Mouse (Mus musculus): Measurements from ENCODE around the gene Gale. TPM values are rescaled to one million over a fixed set of nuclear protein-coding genes. Genes with fewer than 3 reads are reported as not detected.

The Gale gene
- polyA plus RNA-seq, 1 experiment: 25.8 TPM

DNA sequence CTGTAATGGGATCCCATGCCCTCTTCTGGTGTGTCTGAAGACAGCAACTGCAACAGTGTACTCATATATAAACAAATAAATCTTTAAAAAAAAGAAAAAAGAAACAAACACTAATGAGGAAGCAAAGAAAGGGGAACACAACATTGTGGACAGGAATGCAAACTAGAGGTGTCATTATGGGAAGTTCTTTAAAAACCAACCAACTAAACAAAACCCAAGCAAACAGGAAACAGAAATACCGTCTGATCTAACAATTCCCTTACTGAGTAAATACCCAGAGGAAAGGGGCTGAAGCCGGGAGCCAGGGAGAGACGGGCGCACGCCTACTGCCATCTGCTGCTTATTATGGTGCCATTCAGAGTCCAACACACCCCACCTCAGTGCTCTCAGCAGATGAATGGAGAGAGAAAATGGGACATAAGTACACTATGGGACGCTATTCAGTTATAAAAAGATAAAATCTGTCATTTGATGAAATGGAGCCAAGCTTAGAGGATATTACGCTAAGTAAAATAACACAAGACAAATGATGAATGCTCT lies 18.1 kb downstream of the Gale start:
- TF ChIP-seq GATA1 (IDR thresholded peaks at IDR 0.05; ENCODE audit: low read length): no peak

DNA sequence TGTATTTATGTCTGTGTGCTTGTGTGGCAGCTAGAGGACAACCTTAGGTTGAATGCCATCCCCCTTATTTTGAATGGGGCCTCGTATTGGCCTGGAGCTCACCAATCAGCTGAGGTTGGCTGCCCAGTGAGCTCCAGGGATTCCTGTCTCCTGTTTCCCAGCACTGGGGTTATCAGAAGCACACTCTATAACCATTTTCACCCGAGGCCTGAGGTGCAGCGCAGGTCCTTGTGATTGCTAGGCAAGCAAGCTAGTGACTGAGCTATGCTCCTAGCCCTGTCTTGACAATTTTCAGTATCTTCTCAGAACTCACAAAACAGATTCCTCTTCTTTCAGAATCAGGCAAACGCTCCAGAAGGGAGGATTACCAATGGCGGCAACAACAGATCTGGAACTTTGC lies 21.0 kb downstream of the Gale start:
- TF ChIP-seq GATA1 (IDR thresholded peaks at IDR 0.05; ENCODE audit: low read length): no peak

DNA sequence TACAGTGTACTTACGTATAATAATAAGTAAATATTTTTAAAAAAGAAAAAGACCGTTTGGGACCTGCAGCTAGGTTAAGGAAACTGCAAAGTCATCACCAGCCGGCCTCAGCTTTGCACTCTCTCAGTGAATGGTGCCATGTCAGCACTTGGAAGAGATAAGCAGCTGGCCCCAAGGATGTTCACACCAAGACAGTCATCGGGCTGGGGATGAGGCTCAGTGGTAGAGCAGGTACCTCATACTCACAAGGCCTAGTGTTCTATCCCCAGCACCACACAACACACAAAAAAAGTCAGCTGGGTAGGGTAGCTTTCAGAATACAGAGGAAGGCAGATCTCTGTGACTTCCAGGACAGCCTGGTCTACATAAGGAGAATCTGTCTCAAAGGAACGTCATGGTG lies 21.7 kb downstream of the Gale start:
- TF ChIP-seq GATA1 (IDR thresholded peaks at IDR 0.05; ENCODE audit: low read length): no peak

DNA sequence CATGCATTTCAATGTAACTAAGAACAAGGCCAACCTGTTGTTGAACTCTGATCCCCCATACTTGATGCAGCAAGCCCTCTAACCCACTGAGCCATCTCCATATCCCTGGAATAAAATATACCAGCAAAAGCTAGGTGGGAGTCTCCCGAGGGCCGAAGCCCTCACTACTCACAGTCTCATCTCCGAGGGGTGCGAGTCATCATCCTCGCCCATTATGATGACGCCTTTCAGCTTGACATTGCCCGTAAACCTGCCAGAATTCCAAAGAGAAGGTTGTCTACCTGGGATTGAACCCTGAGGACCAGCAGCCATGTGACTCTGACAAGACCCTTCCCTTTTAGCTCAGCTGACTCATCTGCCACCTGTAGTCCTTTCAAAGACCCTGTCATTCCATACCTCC lies 22.2 kb downstream of the Gale start:
- TF ChIP-seq GATA1 (IDR thresholded peaks at IDR 0.05; ENCODE audit: low read length): no peak

DNA sequence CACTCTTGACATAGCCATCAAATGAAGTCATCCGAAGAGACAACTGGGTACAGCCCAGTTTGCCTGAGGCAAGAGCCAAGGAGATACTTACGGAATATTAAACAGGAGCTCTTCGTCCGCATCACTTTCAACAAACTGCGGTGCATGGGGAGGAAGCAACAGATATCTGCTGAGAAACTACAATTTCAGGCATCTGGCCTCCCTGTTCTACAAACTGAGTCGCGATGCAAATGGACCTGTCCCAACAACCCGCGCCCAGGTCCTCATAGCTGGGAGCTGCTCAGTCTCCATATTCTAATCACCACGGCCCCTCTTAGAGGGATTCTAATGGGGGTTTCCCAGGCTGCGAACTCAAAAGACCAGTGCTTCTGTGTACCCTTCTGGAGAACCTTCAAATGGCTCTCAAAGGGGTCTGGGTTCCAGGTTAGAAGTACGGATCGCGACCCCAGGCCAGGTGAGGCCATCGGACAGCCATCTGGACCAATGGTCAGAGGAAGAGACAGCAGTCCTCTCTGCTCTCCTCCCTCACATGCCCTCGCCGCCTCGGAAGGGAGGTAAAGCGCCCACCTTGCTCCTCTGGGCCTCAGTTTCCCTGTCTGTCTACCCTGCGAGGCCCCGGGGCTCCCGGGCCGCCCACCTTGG lies 22.9 kb downstream of the Gale start:
- no peak for TF ChIP-seq GATA1 (IDR thresholded peaks at IDR 0.05; ENCODE audit: low read length)

DNA sequence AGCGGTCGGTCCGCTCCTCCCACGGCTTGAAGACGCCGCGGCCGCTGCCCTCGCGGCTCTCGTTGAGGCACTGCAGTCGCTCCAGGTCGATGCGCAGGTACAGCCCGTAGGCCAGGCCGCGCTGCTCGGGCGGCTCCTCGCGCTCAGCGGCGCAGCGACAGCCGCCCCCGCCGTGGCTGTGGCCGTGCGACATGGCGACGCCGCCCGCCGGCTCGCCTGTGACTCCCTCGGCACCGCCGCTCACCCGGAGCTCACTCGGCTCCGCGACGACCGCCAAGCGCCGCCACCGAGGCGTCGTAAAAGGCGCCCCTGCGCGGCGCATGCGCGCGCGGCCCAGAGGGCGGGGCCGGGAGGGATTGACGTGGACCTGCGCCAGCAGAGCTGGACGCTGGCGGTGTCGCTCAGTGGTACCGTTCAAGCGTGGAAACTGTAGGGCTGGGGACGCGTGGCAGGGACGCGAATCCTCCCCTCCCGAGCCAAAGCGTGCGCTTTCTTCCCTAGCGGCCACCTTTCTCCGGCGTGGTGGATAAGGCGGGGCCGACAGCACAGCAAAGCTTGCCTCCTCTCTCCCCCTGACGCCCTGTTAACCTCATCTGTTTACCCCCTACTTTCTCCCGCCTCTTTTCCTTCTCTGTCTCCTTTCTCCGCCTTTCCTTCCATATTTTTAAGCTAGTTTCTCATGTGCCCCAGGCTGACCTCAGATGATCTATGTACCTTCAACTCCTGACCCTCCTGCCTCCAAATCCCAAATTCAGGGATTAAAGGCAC lies 23.6 kb downstream of the Gale start, which contains the start of gene Pithd1:
Gene Pithd1 (minus strand): TSS at position 322 of the 768 bp plus-strand sequence.
- TF ChIP-seq GATA1 (IDR thresholded peaks at IDR 0.05; ENCODE audit: low read length): no peak

DNA sequence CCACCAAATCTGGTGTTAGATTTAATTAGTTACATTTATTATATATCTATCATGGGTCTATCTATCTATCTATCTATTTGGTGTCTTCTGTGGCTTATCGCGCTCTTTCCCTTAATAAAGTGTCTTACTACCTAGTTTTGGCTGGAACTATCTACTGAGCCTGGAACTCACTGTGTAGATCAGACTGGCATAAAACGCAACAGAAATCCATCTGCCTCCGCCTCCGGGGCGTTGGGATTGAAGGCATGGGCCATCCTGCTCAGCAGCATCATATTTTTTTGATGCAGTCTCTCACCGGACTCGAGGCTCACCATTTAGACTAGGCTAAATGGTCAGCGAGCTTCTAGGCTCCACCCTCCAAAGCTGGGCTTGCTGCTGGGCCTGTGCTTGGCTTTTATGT lies 24.2 kb downstream of the Gale start:
- TF ChIP-seq GATA1 (IDR thresholded peaks at IDR 0.05; ENCODE audit: low read length): no peak

DNA sequence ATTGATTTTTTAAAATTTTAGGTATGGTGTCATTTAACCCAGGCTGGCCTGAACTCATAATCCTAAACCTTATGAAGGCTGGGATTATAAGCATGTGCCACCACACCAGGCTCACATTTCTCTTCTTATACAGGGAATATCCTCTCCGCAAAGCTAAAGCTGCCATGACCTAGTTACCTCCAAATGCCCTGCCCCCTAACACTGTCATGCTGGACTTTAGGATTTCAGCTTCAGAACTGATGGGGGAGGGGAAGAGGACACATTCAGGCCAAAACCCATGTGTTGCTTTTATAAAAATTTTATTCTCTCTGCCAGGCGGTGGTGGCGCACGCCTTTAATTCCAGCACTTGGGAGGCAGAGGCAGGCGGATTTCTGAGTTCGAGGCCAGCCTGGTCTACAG lies 30.4 kb downstream of the Gale start:
- TF ChIP-seq GATA1 (IDR thresholded peaks at IDR 0.05; ENCODE audit: low read length): no peak

DNA sequence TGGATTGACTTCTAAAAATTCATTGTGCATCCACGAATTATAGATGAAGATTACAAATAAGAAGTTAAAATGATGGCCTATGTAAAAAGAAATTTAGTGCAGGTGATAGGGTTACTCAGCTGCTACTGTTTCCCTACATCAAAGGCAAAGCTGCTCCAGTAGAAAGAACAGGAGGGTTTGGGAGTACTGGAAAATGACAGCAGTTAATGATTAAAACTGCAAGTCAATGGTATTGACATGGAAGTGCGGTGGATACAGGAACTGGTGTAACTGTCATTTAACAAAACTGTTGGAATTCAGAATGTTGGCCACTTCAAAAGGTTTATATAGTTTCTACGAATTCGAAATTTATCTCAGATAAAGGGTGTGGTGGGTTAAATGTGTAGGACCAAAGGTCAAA lies 31.6 kb downstream of the Gale start:
- TF ChIP-seq GATA1 (IDR thresholded peaks at IDR 0.05; ENCODE audit: low read length): no peak

DNA sequence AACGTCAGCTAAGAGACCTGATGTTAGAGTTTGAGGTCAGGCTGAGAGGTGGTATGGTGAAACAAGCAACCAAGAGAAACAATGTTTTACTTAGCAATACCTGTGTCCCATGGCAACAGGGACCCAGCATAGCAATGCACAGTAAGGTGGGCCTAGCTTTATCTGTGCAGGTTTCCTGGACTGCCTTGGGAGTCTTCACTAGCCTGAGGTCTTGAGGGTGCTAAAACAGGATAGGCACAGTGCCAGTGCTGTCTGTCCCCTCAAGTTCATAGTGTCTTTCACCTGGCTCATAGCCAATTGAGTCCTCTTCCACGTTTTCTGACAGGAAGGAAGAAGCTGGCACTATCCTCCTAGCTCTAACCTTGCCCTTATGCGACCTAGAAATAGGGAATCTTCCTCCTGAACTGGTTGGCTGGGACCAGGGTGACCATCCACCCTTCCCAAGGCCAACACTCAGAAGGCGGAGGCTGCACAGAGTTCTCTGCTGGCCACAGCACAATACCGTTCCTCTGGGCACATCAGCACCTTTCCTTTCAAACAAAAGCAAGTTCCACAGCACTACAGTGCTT lies 40.7 kb downstream of the Gale start:
- TF ChIP-seq GATA1 (IDR thresholded peaks at IDR 0.05; ENCODE audit: low read length): no peak

DNA sequence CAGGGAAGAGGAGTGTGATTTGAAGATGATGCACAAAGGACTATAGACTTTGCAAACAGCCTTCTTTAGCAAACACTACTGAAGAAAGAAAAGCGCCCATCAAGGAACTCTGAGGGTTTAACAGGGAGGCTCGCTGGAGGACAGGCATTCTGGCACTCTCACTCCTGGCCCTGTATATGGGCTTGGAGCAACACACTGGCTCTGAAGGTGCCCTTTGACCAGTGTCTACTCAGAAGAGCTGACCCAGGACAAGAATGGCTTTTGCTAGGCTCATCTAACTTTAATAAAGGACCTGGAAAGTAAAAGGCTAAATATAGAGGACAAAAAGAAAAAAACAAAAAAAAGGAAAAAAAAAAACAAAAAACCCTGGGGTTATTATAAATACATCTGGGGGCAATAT lies 41.4 kb downstream of the Gale start:
- TF ChIP-seq GATA1 (IDR thresholded peaks at IDR 0.05; ENCODE audit: low read length): no peak

DNA sequence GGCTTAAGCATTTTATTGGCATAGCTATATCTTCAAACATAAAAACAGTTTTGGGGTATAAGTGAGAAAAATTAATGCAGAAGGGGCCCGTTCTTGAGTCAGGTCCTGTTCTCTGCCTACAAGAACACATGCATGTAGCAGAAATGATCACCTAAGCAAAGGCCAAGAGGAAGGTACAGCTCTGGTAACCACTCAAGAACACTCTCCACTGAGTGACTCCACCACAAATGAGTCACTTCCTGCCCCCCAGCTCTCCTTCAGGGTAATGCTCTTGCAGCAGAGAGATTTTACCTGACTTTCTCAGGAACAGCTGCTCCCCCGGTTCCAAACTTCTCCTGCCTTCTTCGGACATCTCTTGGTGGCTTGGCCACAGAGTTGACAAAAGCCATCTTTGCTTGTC lies 43.3 kb downstream of the Gale start:
- no peak for TF ChIP-seq GATA1 (IDR thresholded peaks at IDR 0.05; ENCODE audit: low read length)

DNA sequence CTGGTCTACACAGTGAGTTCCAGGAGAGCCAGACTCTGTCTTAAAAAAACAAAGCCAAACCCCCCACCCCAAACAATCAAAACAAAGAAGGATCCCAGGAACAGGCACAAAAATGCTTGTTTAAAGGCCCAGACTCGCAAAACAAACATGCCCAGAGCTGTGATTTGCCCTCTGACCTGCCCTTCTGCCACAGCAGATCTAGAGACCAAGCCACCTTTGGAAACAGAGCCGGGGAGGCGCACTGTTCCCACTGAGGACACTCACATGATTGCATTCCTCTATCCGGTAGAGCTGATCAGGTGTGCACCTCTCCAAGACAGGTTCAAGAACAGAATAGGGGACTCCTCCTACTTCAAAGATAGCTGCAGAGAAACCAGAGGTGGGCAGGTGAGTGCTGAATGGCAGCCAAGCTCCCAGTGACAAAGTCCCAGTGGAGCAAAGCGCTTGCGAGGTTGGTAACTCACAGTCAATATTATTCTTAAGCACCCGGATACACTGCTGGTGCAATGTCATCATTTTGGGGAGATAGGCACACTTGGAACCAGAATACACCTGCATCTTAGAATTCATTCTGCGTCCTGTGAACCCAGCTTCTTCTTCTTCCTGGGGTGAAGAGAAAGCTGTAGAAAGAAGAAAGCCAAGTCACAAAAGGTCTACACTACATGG lies 45.4 kb downstream of the Gale start:
- no peak for TF ChIP-seq GATA1 (IDR thresholded peaks at IDR 0.05; ENCODE audit: low read length)

DNA sequence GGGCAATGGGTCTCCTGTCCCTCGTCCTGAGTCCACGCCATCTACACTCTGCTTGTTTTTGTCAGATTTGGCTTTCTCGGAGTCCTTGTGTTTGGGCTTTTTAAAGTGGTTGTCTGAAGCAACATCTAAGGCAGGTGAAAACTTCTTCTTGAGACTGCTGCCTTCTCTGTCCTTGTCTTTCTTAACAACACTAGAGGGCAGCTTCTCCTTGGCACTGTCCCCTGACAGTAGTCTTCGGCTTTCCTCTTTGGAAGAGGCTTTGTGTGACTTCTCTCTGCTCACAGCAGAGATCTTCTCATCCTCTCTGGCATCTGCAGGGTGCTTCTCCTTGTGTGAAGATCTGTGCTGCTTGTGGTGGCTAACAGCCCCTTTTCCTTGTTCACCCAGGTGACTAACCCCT lies 47.1 kb downstream of the Gale start:
- TF ChIP-seq GATA1 (IDR thresholded peaks at IDR 0.05; ENCODE audit: low read length): no peak

DNA sequence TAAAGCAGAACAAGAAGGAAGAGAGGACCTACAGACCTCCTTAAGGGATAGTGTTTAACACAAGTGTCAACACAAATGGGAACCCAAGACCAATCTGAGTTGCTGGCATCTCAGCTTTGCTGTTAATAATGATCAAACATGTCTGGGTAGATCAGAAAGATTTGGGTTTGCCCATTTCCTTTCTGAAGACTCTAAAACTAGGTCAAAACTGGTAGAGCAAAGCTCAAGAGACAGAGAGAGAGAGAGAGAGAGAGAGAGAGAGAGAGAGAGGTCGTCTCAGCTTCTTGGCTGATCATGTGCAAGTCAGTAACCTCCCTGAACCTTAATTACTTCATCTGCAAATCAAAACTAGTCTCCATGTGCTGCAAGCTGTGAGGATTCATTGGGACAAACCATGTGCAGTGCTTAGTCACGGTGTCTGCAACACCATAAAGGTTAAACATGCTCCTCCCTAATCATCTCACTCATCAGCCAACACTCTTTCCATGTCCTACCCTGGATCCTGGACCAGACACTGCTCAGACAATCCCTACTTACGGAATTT lies 52.6 kb downstream of the Gale start:
- no peak for TF ChIP-seq GATA1 (IDR thresholded peaks at IDR 0.05; ENCODE audit: low read length)

Other genes with a start within 250 kb of the Gale start
- gene Il22ra1, start 235.6 kb upstream of the Gale start, polyA plus RNA-seq (2012): not detected in 2 replicates
- not detected in 2 replicates for gene Myom3, start 204.0 kb upstream of the Gale start, polyA plus RNA-seq (2012)
- gene Srsf10, start 108.0 kb upstream of the Gale start, polyA plus RNA-seq (2012): 358 and 475 TPM in 2 replicates
- 7.3 and 10.5 TPM in 2 replicates for gene Pnrc2, start 89.9 kb upstream of the Gale start, polyA plus RNA-seq (2012)
- gene Cnr2, start 68.3 kb upstream of the Gale start, polyA plus RNA-seq (2012): 2.2 and 2.7 TPM in 2 replicates
- 12.6 and 12.7 TPM in 2 replicates for gene Fuca1, start 43.0 kb upstream of the Gale start, polyA plus RNA-seq (2012)
- 34.3 and 39.4 TPM in 2 replicates for gene Hmgcl, start 17.3 kb upstream of the Gale start, polyA plus RNA-seq (2012)
- 245 and 299 TPM in 2 replicates for gene Lypla2, start 8.9 kb downstream of the Gale start, polyA plus RNA-seq (2012)
- 86.7 and 109 TPM in 2 replicates for gene Pithd1, start 23.5 kb downstream of the Gale start, polyA plus RNA-seq (2012)
- 7.7 and 8.3 TPM in 2 replicates for gene Eloa, start 58.0 kb downstream of the Gale start, polyA plus RNA-seq (2012)
- gene Rpl11, start 89.7 kb downstream of the Gale start, polyA plus RNA-seq (2012): 1,675 and 1,773 TPM in 2 replicates
- 0.08 and 0.11 TPM in 2 replicates for gene Id3, start 179.8 kb downstream of the Gale start, polyA plus RNA-seq (2012)
- 42.9 and 49.6 TPM in 2 replicates for gene E2f2, start 208.7 kb downstream of the Gale start, polyA plus RNA-seq (2012)
- 0.04 and 0.08 TPM in 2 replicates for gene Asap3, start 242.6 kb downstream of the Gale start, polyA plus RNA-seq (2012)

All from G1E-ER4 (cell line).